Mouse (Mus musculus): ENCODE data around the gene Ugt1a6a. TPM values are rescaled to one million over a fixed set of nuclear protein-coding genes. Genes with fewer than 3 reads are reported as not detected.
A peak's percentile ranks its signal among the peaks of the same experiment; 100 is the strongest.

Ugt1a6a gene
- polyA plus RNA-seq, 1 experiment from 2014 or later: 0.81 TPM

- no peaks in the 10 kb centered on the region for H3K27me3 ChIP-seq
- H3K27ac ChIP-seq: no peak overlapping the region
- no peaks in the 10 kb centered on the region for H3K4me1 ChIP-seq (replicated peaks)
- H3K36me3 ChIP-seq: no peaks in the 10 kb centered on the region
- no peak overlapping the region for H3K4me2 ChIP-seq
- no peak for ATAC-seq (replicated peaks; ENCODE audit: insufficient number of reproducible peaks, insufficient read depth, low FRiP score, low read depth)
- 90% methylated on average over 1 of the region's 1 CpGs for WGBS
- H3K4me3 ChIP-seq: no peak overlapping the region
- H3K9ac ChIP-seq: no peak overlapping the region
- H3K9me3 ChIP-seq (replicated peaks): no peaks in the 10 kb centered on the region
These were observed 61.1 kb downstream of the Ugt1a6a start for GRCm38 (mm10) chr1:88195687-88196086.

GRCm38 (mm10) chr1:88197443-88197842 is 62.8 kb downstream of the Ugt1a6a start:
- H3K4me1 ChIP-seq (replicated peaks): no peaks in the 10 kb centered on the region
- no peak overlapping the region for H3K4me2 ChIP-seq
- H3K4me3 ChIP-seq: no peak overlapping the region
- WGBS: 69% methylated on average over 3 of the region's 3 CpGs
- H3K9me3 ChIP-seq (replicated peaks): no peaks in the 10 kb centered on the region
- H3K36me3 ChIP-seq: no peaks in the 10 kb centered on the region
- no peak for ATAC-seq (replicated peaks; ENCODE audit: insufficient number of reproducible peaks, insufficient read depth, low FRiP score, low read depth)
- no peak overlapping the region for H3K27ac ChIP-seq
- H3K27me3 ChIP-seq: no peaks in the 10 kb centered on the region
- no peak overlapping the region for H3K9ac ChIP-seq

GRCm38 (mm10) chr1:88199996-88200395 is 65.4 kb downstream of the Ugt1a6a start:
- Histone ChIP-seq H3K4me2 (no peak overlapping the region), H3K27ac (no peak overlapping the region), H3K9me3 (replicated peaks) (no peaks in the 10 kb centered on the region), H3K9ac (no peak overlapping the region), H3K36me3 (no peaks in the 10 kb centered on the region), H3K27me3 (no peaks in the 10 kb centered on the region), H3K4me1 (replicated peaks) (peaks cover under 1% of the 10 kb centered on the region; the same call in 1 of the 2 replicates), H3K4me3 (no peak overlapping the region)
- WGBS: 62% methylated on average over 2 of the region's 2 CpGs
- no peak for ATAC-seq (replicated peaks; ENCODE audit: insufficient number of reproducible peaks, insufficient read depth, low FRiP score, low read depth)

- Histone ChIP-seq H3K4me3 (no peak within 1 kb of the TSS), H3K36me3 (no peaks in the 10 kb centered on the region), H3K27ac (no peak within 1 kb of the TSS), H3K9ac (no peak within 1 kb of the TSS), H3K9me3 (replicated peaks) (no peaks in the 10 kb centered on the region), H3K27me3 (no peaks in the 10 kb centered on the region), H3K4me1 (replicated peaks) (peaks cover 5% of the 10 kb centered on the region; the same call in 1 of the 2 replicates), H3K4me2 (no peak within 1 kb of the TSS)
- 74% methylated on average over 7 of the region's 7 CpGs for WGBS
- ATAC-seq (replicated peaks; ENCODE audit: insufficient number of reproducible peaks, insufficient read depth, low FRiP score, low read depth): no peak
These were observed 65.8 kb downstream of the Ugt1a6a start, which contains the start of gene Ugt1a2 for GRCm38 (mm10) chr1:88200456-88200855. Gene Ugt1a2 (plus strand): TSS chr1:88200601.

- no peak within 1 kb of the TSS for H3K27ac ChIP-seq
- peak within 1 kb of the TSS; percentile 71 for H3K9ac ChIP-seq
- H3K4me1 ChIP-seq (replicated peaks): peaks cover 9% of the 10 kb centered on the region
- no peaks in the 10 kb centered on the region for H3K9me3 ChIP-seq (replicated peaks)
- 4% methylated on average over 62 of the region's 62 CpGs for WGBS
- peak within 1 kb of the TSS; percentile 56 for H3K4me3 ChIP-seq
- peak; percentile 95 for ATAC-seq (replicated peaks; ENCODE audit: insufficient number of reproducible peaks, insufficient read depth, low FRiP score, low read depth)
- H3K4me2 ChIP-seq: peak within 1 kb of the TSS; percentile 91
- no peaks in the 10 kb centered on the region for H3K27me3 ChIP-seq
- no peaks in the 10 kb centered on the region for H3K36me3 ChIP-seq
These were observed 70.8 kb downstream of the Ugt1a6a start, which contains the start of gene Dnajb3 for GRCm38 (mm10) chr1:88205294-88205922. Gene Dnajb3 (minus strand): TSS chr1:88205782.

GRCm38 (mm10) chr1:88206843-88207479 is 72.4 kb downstream of the Ugt1a6a start:
- H3K4me2 ChIP-seq: no peak overlapping the region
- peaks cover 9% of the 10 kb centered on the region for H3K4me1 ChIP-seq (replicated peaks)
- H3K9ac ChIP-seq: no peak overlapping the region
- no peak overlapping the region for H3K4me3 ChIP-seq
- ATAC-seq (replicated peaks; ENCODE audit: insufficient number of reproducible peaks, insufficient read depth, low FRiP score, low read depth): no peak
- no peak overlapping the region for H3K27ac ChIP-seq
- no peaks in the 10 kb centered on the region for H3K27me3 ChIP-seq
- WGBS: 68% methylated on average over 2 of the region's 2 CpGs
- no peaks in the 10 kb centered on the region for H3K36me3 ChIP-seq
- peaks cover 7% of the 10 kb centered on the region for H3K9me3 ChIP-seq (replicated peaks)

- Histone ChIP-seq H3K27me3 (no peaks in the 10 kb centered on the region), H3K9me3 (replicated peaks) (peaks cover 47% of the 10 kb centered on the region), H3K36me3 (no peaks in the 10 kb centered on the region), H3K4me1 (replicated peaks) (no peaks in the 10 kb centered on the region), H3K4me2 (no peak within 1 kb of the TSS), H3K9ac (no peak within 1 kb of the TSS), H3K4me3 (no peak within 1 kb of the TSS), H3K27ac (no peak within 1 kb of the TSS)
- WGBS: 61% methylated on average over 8 of the region's 8 CpGs
- ATAC-seq (replicated peaks; ENCODE audit: insufficient number of reproducible peaks, insufficient read depth, low FRiP score, low read depth): no peak; the same call in 1 of the 2 replicates
These were observed 77.2 kb downstream of the Ugt1a6a start, which contains the start of gene Ugt1a1 for GRCm38 (mm10) chr1:88211812-88212211. Gene Ugt1a1 (plus strand): TSS chr1:88211959.

- no peak overlapping the region for H3K9ac ChIP-seq
- H3K4me3 ChIP-seq: no peak overlapping the region
- no peaks in the 10 kb centered on the region for H3K4me1 ChIP-seq (replicated peaks)
- H3K4me2 ChIP-seq: no peak overlapping the region
- peaks cover 54% of the 10 kb centered on the region for H3K9me3 ChIP-seq (replicated peaks)
- 56% methylated on average over 8 of the region's 8 CpGs for WGBS
- H3K27ac ChIP-seq: no peak overlapping the region
- ATAC-seq (replicated peaks; ENCODE audit: insufficient number of reproducible peaks, insufficient read depth, low FRiP score, low read depth): peak; percentile 34; the same call in 1 of the 2 replicates
- no peaks in the 10 kb centered on the region for H3K36me3 ChIP-seq
- H3K27me3 ChIP-seq: no peaks in the 10 kb centered on the region
These were observed 77.9 kb downstream of the Ugt1a6a start for GRCm38 (mm10) chr1:88212341-88213045.

GRCm38 (mm10) chr1:88213061-88213460 is 78.5 kb downstream of the Ugt1a6a start:
- 76% methylated on average over 1 of the region's 1 CpGs for WGBS
- H3K9me3 ChIP-seq (replicated peaks): peaks cover 56% of the 10 kb centered on the region
- no peak overlapping the region for H3K4me2 ChIP-seq

GRCm38 (mm10) chr1:88213766-88214461 is 79.3 kb downstream of the Ugt1a6a start:
- Histone ChIP-seq H3K27me3 (no peaks in the 10 kb centered on the region), H3K9ac (no peak overlapping the region), H3K4me1 (replicated peaks) (no peaks in the 10 kb centered on the region), H3K4me3 (no peak overlapping the region), H3K36me3 (no peaks in the 10 kb centered on the region), H3K4me2 (no peak overlapping the region), H3K27ac (no peak overlapping the region), H3K9me3 (replicated peaks) (peaks cover 56% of the 10 kb centered on the region)
- 70% methylated on average over 2 of the region's 2 CpGs for WGBS
- ATAC-seq (replicated peaks; ENCODE audit: insufficient number of reproducible peaks, insufficient read depth, low FRiP score, low read depth): peak; percentile 7; the same call in 1 of the 2 replicates

More at GRCm38 (mm10) chr1:88213061-88213460, 78.5 kb downstream of the Ugt1a6a start:
- Histone ChIP-seq H3K9ac (no peak overlapping the region), H3K36me3 (no peaks in the 10 kb centered on the region), H3K4me1 (replicated peaks) (no peaks in the 10 kb centered on the region), H3K27me3 (no peaks in the 10 kb centered on the region), H3K27ac (no peak overlapping the region), H3K4me3 (no peak overlapping the region)
- no peak for ATAC-seq (replicated peaks; ENCODE audit: insufficient number of reproducible peaks, insufficient read depth, low FRiP score, low read depth)

- Histone ChIP-seq H3K27ac (no peak overlapping the region), H3K27me3 (no peaks in the 10 kb centered on the region), H3K9me3 (replicated peaks) (peaks cover 56% of the 10 kb centered on the region), H3K9ac (no peak overlapping the region), H3K4me1 (replicated peaks) (no peaks in the 10 kb centered on the region), H3K4me2 (no peak overlapping the region), H3K36me3 (no peaks in the 10 kb centered on the region), H3K4me3 (no peak overlapping the region)
- no peak for ATAC-seq (replicated peaks; ENCODE audit: insufficient number of reproducible peaks, insufficient read depth, low FRiP score, low read depth)
- 70% methylated on average over 2 of the region's 2 CpGs for WGBS
These were observed 79.9 kb downstream of the Ugt1a6a start for GRCm38 (mm10) chr1:88214462-88214952.
